Mouse (Mus musculus): ENCODE data around the gene Xrcc3. TPM values are rescaled to one million over a fixed set of nuclear protein-coding genes. Genes with fewer than 3 reads are reported as not detected.

Gene Xrcc3
- polyA plus RNA-seq, 1 experiment from 2014 or later, result 4.5 TPM

DNA sequence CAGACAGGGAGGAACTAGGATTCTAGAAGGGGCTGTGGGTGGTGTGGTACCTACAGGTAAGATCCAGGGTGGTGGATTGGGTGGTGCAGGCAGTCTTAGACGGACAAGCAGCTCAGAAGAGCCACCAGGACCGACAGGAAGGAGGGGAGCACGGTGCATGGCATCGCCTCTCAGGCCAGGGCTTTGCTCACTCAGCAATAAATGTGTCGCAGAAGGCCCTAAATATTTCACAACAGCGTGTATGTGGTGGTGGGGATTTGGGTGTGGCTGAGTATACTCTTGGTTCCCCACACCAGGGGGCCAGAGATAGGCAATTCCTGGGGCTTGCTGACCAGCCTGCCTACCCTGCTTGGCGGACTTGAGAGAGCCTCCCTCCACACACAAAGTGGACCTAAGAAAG lies 7.0 kb upstream of the Xrcc3 start:
- no peak for ATAC-seq
- Histone ChIP-seq H3K27ac (ENCODE audit: low read length) (no peak overlapping the region), H3K9ac (replicated peaks; ENCODE audit: low read depth, low read length) (no peak overlapping the region), H3K27me3 (replicated peaks; ENCODE audit: control insufficient read depth, insufficient read depth, low read length) (no peaks in the 10 kb centered on the region), H3K36me3 (ENCODE audit: control insufficient read depth, insufficient read depth) (peaks cover 3% of the 10 kb centered on the region; the same call in 1 of the 2 replicates), H3K4me1 (replicated peaks; ENCODE audit: control insufficient read depth, insufficient read depth, low read length) (peaks cover 2% of the 10 kb centered on the region), H3K4me2 (ENCODE audit: low read length) (no peak overlapping the region), H3K4me3 (replicated peaks; ENCODE audit: low read length) (no peak overlapping the region), H3K9me3 (ENCODE audit: control insufficient read depth, low read length) (no peaks in the 10 kb centered on the region)
- 90% methylated on average over 7 of the region's 7 CpGs for WGBS

DNA sequence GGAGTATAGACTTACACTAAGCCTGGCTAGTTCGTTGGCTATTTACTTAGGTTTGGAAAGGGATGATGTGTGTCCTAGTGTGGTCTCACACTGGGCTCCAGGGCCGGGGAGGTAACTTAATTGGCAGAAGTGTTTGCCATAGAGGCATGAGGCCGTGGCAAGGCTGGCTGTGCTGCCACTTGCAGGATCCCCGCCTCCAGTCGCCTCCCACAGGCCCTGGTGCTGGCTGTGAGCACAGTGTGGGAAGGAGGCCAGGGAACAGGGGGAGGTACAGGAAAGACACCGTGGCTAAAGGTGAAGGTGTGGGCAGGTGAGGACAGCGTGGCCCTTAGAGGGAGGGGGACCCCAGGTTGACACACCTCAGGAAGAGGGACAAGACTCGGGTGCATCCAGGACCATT lies 6.3 kb upstream of the Xrcc3 start:
- H3K4me1 ChIP-seq (replicated peaks; ENCODE audit: control insufficient read depth, insufficient read depth, low read length), result peaks cover 10% of the 10 kb centered on the region
- no peaks in the 10 kb centered on the region for H3K27me3 ChIP-seq (replicated peaks; ENCODE audit: control insufficient read depth, insufficient read depth, low read length)
- whole genome bisulfite sequencing, result 70% methylated on average over 8 of the region's 8 CpGs
- no peaks in the 10 kb centered on the region for H3K9me3 ChIP-seq (ENCODE audit: control insufficient read depth, low read length)
- H3K4me2 ChIP-seq (ENCODE audit: low read length), result no peak overlapping the region
- no peak for ATAC-seq
- H3K9ac ChIP-seq (replicated peaks; ENCODE audit: low read depth, low read length), result no peak overlapping the region
- H3K36me3 ChIP-seq (ENCODE audit: control insufficient read depth, insufficient read depth), result no peaks in the 10 kb centered on the region
- H3K27ac ChIP-seq (ENCODE audit: low read length), result no peak overlapping the region
- H3K4me3 ChIP-seq (replicated peaks; ENCODE audit: low read length), result no peak overlapping the region

DNA sequence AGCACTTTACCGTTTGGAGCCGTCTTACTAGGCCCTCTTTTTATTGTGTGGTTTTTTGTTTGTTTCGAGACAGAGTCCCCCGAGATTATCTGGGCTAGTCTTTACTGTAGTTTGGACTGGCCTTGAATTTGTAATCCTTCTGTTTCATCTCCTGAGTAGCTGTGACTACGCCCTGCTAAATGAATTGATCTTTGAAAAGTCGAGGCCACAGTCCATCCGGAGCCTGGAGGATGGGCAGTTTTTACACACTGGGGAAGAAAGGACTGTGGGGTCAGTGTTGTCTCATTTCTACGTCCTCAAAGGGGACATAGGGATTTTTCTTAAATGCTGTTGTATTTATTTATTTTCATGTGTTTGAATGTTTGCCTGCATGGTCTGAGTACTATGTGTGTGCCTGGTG lies 4.3 kb upstream of the Xrcc3 start:
- no peaks in the 10 kb centered on the region for H3K27me3 ChIP-seq (replicated peaks; ENCODE audit: control insufficient read depth, insufficient read depth, low read length)
- no peak overlapping the region for H3K4me2 ChIP-seq (ENCODE audit: low read length)
- H3K4me1 ChIP-seq (replicated peaks; ENCODE audit: control insufficient read depth, insufficient read depth, low read length), result peaks cover 20% of the 10 kb centered on the region
- H3K9me3 ChIP-seq (ENCODE audit: control insufficient read depth, low read length), result no peaks in the 10 kb centered on the region
- no peak overlapping the region for H3K9ac ChIP-seq (replicated peaks; ENCODE audit: low read depth, low read length)
- ATAC-seq, result no peak
- 91% methylated on average over 8 of the region's 8 CpGs for WGBS
- no peaks in the 10 kb centered on the region for H3K36me3 ChIP-seq (ENCODE audit: control insufficient read depth, insufficient read depth)
- no peak overlapping the region for H3K27ac ChIP-seq (ENCODE audit: low read length)
- no peak overlapping the region for H3K4me3 ChIP-seq (replicated peaks; ENCODE audit: low read length)

DNA sequence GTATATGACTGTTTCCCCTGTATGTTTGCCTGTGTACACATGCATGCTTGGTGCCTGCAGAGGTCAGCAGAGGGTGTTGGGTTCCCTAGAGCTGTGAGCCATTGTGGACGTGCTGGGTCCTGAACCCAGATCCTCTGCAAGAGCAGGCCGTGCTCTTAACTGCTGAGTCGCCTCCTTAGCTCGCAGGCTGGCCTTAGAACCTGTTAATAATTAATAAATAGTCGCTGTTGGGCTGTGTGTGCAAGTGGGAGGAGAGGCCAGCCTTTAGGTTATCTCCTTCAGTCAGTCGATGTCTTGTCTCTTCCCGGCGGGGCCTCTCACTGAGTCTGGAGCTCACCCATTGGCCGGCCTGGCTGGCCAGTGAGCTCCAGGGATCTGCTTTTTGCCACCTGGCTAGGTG lies 3.3 kb upstream of the Xrcc3 start:
- H3K4me3 ChIP-seq (replicated peaks; ENCODE audit: low read length), result no peak overlapping the region
- no peaks in the 10 kb centered on the region for H3K9me3 ChIP-seq (ENCODE audit: control insufficient read depth, low read length)
- ATAC-seq, result no peak
- WGBS, result 86% methylated on average over 9 of the region's 9 CpGs
- H3K36me3 ChIP-seq (ENCODE audit: control insufficient read depth, insufficient read depth), result no peaks in the 10 kb centered on the region
- H3K4me1 ChIP-seq (replicated peaks; ENCODE audit: control insufficient read depth, insufficient read depth, low read length), result peaks cover 26% of the 10 kb centered on the region
- no peak overlapping the region for H3K9ac ChIP-seq (replicated peaks; ENCODE audit: low read depth, low read length)
- no peak overlapping the region for H3K4me2 ChIP-seq (ENCODE audit: low read length)
- H3K27ac ChIP-seq (ENCODE audit: low read length), result no peak overlapping the region
- no peaks in the 10 kb centered on the region for H3K27me3 ChIP-seq (replicated peaks; ENCODE audit: control insufficient read depth, insufficient read depth, low read length)

DNA sequence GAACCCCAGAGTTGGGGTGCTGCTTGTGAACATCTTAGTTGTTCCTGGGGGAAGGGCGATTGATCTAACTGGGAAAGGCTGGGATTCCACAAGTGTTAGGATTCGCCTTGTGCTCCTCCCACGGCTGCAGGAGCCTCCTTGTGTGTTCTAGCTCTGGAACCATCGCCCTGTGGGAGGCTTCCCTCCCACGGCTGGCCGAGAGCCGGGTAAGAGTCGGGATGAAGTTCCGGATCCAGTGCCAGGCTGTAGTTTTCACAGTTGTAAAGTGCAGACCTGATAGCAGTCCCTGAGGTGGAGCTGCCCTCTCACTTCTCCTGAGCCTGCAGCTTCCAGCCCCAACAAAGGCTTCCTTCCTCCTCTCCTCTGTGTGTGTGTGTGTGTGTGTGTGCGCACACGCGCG lies 2.9 kb upstream of the Xrcc3 start:
- no peak for ATAC-seq
- Histone ChIP-seq H3K4me1 (replicated peaks; ENCODE audit: control insufficient read depth, insufficient read depth, low read length) (peaks cover 26% of the 10 kb centered on the region), H3K9me3 (ENCODE audit: control insufficient read depth, low read length) (no peaks in the 10 kb centered on the region), H3K36me3 (ENCODE audit: control insufficient read depth, insufficient read depth) (no peaks in the 10 kb centered on the region), H3K4me2 (ENCODE audit: low read length) (no peak overlapping the region), H3K9ac (replicated peaks; ENCODE audit: low read depth, low read length) (no peak overlapping the region), H3K4me3 (replicated peaks; ENCODE audit: low read length) (no peak overlapping the region), H3K27ac (ENCODE audit: low read length) (no peak overlapping the region), H3K27me3 (replicated peaks; ENCODE audit: control insufficient read depth, insufficient read depth, low read length) (no peaks in the 10 kb centered on the region)
- 71% methylated on average over 13 of the region's 13 CpGs for WGBS

DNA sequence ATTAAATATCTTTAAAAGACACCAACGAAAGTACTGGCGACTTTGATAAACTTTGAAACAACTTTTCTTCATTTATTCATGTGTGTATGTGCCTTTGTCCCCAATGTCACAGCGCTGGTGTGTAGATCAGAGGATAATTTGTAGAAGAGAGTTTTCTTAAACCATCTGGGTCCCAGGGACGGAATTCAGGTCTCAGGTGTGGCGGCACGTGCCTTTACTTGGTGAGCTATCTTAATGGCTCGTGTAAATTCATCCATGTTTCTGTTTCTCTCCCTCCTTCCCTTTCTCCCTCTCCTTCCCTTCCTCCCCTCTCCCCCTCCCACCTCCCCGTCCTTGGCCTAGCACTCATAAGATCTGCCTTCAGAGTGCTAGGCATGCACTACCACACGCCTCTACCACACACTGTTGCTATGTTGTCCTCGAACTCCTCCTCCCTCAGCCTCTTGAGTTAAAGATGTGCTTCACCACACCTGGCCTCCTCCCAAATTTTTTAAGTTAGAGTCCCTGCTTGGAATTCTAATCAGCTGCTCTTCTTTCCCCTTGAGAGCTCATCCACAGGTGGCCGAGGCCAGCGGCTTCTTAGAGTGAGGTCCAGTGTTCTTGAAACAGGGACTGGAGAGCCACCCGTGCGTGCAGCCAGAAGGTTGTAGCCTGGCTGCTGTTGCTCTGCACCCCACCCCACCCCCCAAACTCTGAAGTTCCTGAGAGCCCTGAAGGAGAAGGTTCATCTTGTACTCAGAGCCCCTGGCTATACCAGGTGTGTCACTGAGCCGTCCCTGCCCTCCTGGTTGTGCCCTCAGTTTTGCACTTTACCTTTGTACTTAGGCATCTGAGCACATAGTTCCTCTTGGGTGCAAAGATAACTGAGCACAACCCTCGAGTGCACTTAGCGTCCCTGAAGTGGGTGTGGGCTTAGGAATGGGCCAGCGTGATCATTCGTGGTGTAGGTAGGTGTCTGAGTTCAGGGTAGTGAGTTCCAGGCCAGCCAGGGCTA lies 1.4 kb upstream of the Xrcc3 start:
- H3K4me1 ChIP-seq (replicated peaks; ENCODE audit: control insufficient read depth, insufficient read depth, low read length), result peaks cover 26% of the 10 kb centered on the region
- peak overlapping the region; percentile 76 for H3K9ac ChIP-seq (replicated peaks; ENCODE audit: low read depth, low read length)
- peak overlapping the region; percentile 81 for H3K4me3 ChIP-seq (replicated peaks; ENCODE audit: low read length)
- H3K9me3 ChIP-seq (ENCODE audit: control insufficient read depth, low read length), result no peaks in the 10 kb centered on the region
- ATAC-seq, result no peak
- WGBS, result 26% methylated on average over 19 of the region's 19 CpGs
- no peak overlapping the region for H3K27ac ChIP-seq (ENCODE audit: low read length)
- no peaks in the 10 kb centered on the region for H3K27me3 ChIP-seq (replicated peaks; ENCODE audit: control insufficient read depth, insufficient read depth, low read length)
- no peaks in the 10 kb centered on the region for H3K36me3 ChIP-seq (ENCODE audit: control insufficient read depth, insufficient read depth)
- peak overlapping the region; percentile 92 for H3K4me2 ChIP-seq (ENCODE audit: low read length)

DNA sequence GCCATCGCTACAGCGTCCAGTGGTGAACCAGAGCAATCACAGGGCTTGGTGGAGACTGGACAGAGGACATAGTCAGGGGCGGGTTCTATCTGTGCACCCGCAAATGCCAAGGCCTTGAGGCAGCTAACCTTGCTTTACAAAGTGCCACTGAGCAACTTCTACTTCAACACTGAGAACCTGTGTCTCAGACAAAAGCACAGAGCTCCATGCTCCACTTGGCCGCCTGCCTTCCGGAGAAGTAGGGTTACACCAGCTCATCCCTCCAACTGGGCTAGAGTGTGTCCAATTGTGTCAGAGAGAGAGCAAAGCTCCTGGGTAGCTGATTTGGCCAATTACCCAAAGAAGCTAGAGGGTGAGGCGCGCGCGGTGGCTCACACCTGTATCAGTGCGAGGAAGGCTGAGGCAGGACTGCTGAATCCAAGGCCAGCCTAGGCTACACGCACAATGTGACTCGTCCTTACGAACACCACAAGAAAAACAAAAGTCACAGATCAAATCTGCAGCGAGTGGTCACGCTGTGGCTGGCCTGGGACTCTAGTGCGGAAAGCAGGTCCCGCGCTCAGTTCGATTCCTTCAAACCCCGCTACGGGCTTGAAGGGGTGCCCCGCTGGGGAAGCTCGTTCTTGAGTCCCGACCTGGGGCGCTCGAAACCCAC lies 435 bp downstream of the Xrcc3 start:
- peak overlapping the region; percentile 54 for H3K9ac ChIP-seq (replicated peaks; ENCODE audit: low read depth, low read length)
- peak overlapping the region; percentile 79 for H3K4me3 ChIP-seq (replicated peaks; ENCODE audit: low read length)
- H3K4me2 ChIP-seq (ENCODE audit: low read length), result peak overlapping the region; percentile 86
- H3K4me1 ChIP-seq (replicated peaks; ENCODE audit: control insufficient read depth, insufficient read depth, low read length), result peaks cover 33% of the 10 kb centered on the region
- no peak overlapping the region for H3K27ac ChIP-seq (ENCODE audit: low read length)
- no peaks in the 10 kb centered on the region for H3K9me3 ChIP-seq (ENCODE audit: control insufficient read depth, low read length)
- WGBS, result 2% methylated on average over 27 of the region's 27 CpGs
- no peaks in the 10 kb centered on the region for H3K27me3 ChIP-seq (replicated peaks; ENCODE audit: control insufficient read depth, insufficient read depth, low read length)
- peaks cover 3% of the 10 kb centered on the region for H3K36me3 ChIP-seq (ENCODE audit: control insufficient read depth, insufficient read depth)
- ATAC-seq, result no peak

DNA sequence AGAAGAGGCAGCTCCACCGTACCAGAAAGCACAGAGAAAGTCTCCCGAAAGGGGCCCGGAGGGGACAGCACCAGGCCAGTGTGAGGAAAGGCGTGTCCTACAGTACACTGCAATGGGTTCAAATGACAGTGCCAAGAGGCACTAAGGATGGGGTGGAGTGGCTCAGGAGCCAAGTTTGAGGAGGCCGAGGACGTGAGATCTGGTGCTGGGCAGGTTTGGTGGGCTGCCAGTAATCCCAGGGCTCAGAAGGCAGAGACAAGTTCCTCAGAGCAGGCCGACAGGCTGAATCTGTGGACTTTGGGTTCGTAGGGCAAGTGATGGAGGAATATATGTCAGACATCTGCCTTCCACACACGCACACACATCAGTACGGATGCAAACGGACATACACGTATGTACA lies 1.1 kb downstream of the Xrcc3 start:
- no peak for ATAC-seq
- Histone ChIP-seq H3K27me3 (replicated peaks; ENCODE audit: control insufficient read depth, insufficient read depth, low read length) (no peaks in the 10 kb centered on the region), H3K36me3 (ENCODE audit: control insufficient read depth, insufficient read depth) (peaks cover 9% of the 10 kb centered on the region), H3K27ac (ENCODE audit: low read length) (no peak overlapping the region), H3K4me1 (replicated peaks; ENCODE audit: control insufficient read depth, insufficient read depth, low read length) (peaks cover 33% of the 10 kb centered on the region), H3K4me2 (ENCODE audit: low read length) (peak overlapping the region; percentile 86), H3K9me3 (ENCODE audit: control insufficient read depth, low read length) (no peaks in the 10 kb centered on the region), H3K9ac (replicated peaks; ENCODE audit: low read depth, low read length) (no peak overlapping the region; the same call in 1 of the 2 replicates), H3K4me3 (replicated peaks; ENCODE audit: low read length) (no peak overlapping the region)
- WGBS, result 68% methylated on average over 12 of the region's 12 CpGs

DNA sequence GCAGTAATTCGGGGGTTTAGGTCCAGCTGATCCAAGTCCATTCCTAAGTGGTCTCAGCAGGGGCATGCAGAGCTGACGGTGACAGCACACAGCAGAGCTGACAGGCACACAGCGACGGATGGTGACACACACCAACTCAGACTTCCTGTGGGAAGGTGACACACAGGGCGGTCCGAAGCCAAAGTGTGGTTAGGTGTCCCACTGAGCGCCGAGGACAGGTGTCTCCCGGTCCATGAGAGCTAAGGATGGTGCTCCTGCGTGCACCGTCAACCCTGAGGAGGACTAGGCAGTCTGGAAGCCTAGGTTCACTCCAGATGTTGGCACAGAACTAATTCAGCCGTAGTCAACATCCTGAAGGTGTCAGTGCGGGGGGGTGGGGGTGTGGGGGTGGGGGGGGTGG lies 1.6 kb downstream of the Xrcc3 start:
- WGBS, result 88% methylated on average over 13 of the region's 13 CpGs
- no peak overlapping the region for H3K4me3 ChIP-seq (replicated peaks; ENCODE audit: low read length)
- no peak overlapping the region for H3K9ac ChIP-seq (replicated peaks; ENCODE audit: low read depth, low read length)
- no peaks in the 10 kb centered on the region for H3K9me3 ChIP-seq (ENCODE audit: control insufficient read depth, low read length)
- H3K4me2 ChIP-seq (ENCODE audit: low read length), result no peak overlapping the region
- H3K36me3 ChIP-seq (ENCODE audit: control insufficient read depth, insufficient read depth), result peaks cover 12% of the 10 kb centered on the region
- peaks cover 33% of the 10 kb centered on the region for H3K4me1 ChIP-seq (replicated peaks; ENCODE audit: control insufficient read depth, insufficient read depth, low read length)
- H3K27me3 ChIP-seq (replicated peaks; ENCODE audit: control insufficient read depth, insufficient read depth, low read length), result no peaks in the 10 kb centered on the region
- no peak for ATAC-seq
- no peak overlapping the region for H3K27ac ChIP-seq (ENCODE audit: low read length)
